Mouse (Mus musculus) ovary, adult 18-20 months (tissue): ENCODE measurements at regions not wholly inside any gene's neighbourhood (a gene's known extent, or its start where the extent isn't known, plus 50 kb on each side); places are given as distances from the start of the nearest gene placed in this dataset.

Experiments used
- DNase-seq: peaks from one replicate; pipeline ENCODE4 v3.0.0; 2022; ENCODE audit warnings: low spot score, mixed read lengths

GRCm38 (mm10) chr3:80256383-80256782 is 372.1 kb downstream of the Fam198b start:
- no peak for DNase-seq

DNA sequence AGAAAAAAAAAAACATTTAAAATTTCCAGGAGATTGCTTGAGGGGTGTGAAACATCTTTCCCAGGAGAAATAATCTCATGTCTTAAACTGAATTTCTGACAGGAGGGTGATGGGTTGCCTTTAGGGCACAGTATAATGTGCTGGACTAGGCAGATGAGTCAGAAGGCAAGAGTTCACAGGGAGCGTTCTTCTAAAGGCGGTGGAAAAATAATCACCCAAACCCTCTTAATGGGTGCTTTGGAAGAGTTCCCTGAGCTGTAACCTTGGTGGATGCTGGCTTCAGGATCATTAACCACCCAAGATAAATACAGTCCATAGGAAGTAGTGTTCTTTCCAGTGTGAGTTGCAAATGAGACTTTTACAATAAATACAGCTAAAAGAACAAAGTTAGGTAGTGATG is 378.8 kb downstream of the Fam198b start:
- no peak for DNase-seq

- DNase-seq, result no peak
These were observed 400.3 kb downstream of the Fam198b start for GRCm38 (mm10) chr3:80284656-80285055.

DNA sequence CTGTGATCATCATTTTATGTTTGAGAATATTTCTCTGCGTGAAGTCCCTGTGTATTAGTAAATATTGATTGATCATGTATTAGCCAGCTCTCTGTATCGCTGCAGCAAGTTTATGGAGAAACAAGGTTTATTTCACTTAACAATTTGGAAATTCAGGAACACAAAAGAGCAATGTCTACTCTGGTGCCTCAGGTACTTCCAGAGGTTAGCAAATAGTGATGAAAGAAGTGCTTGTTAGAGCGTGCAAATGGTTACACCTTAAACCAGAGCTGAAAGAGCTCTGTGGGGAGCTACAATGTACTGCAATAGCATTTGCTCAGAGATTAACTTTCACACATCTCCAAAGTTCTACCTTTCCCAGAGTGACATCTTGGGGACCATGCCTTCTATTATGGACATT is 400.9 kb downstream of the Fam198b start:
- DNase-seq, result no peak

- DNase-seq, result no peak
These were observed 409.2 kb downstream of the Fam198b start for GRCm38 (mm10) chr3:80293485-80293884.

DNA sequence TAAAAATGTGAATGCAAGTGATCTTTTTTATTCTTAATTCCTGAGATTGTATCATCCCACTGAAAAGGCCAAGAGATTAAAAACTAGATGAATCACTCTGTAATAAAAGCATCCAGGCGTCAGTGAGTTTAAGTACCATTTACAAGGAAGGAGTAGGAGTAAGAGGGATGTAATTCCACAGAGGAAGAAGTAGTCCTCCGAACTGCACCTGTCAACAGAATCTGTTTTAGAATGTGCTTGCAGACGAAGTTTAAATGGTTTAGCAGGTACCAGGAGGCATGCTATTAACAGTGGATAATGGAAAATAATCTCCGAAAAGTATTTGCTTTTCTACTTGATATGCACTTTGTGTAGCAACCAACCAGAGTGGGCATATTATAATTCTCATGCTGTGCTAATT is 423.3 kb downstream of the Fam198b start:
- no peak for DNase-seq

- no peak for DNase-seq
These were observed 425.6 kb downstream of the Fam198b start for GRCm38 (mm10) chr3:80309931-80310330.

- DNase-seq, result no peak
These were observed 427.4 kb downstream of the Fam198b start for GRCm38 (mm10) chr3:80311689-80312088.

- no peak for DNase-seq
These were observed 438.0 kb downstream of the Fam198b start for GRCm38 (mm10) chr3:80322291-80322690.

- no peak for DNase-seq
These were observed 440.4 kb downstream of the Fam198b start for GRCm38 (mm10) chr3:80324726-80325125.

- DNase-seq, result no peak
These were observed 447.4 kb downstream of the Fam198b start for GRCm38 (mm10) chr3:80331776-80332175.

DNA sequence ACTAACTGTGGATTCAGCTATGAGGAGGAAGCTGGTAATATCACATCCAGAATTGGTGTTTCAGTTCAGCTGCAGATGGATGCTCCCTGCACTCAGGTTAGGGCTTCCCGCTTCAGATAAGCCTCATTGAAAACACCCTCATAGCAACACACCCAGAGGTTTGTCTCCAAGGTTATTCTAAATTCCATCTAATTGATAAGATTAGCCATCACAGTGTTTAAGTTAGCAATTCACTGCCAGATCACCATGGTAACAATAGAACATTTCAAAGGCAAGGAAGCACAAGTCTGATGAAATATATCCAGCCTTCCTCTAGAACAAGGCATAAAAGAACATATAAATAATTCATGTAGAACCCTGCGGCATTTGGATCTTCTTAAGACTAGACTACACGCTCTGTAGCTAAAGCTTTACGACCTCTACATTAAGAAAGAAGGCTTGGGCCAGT is 450.1 kb downstream of the Fam198b start:
- DNase-seq, result no peak

- no peak for DNase-seq
These were observed 451.9 kb downstream of the Fam198b start for GRCm38 (mm10) chr3:80336123-80336674.

GRCm38 (mm10) chr3:80367972-80368371 is 434.7 kb downstream of the Gria2 start:
- DNase-seq, result no peak

GRCm38 (mm10) chr3:80369214-80369941 is 433.3 kb downstream of the Gria2 start:
- no peak for DNase-seq

GRCm38 (mm10) chr3:80372436-80372835 is 430.2 kb downstream of the Gria2 start:
- DNase-seq, result no peak

- no peak for DNase-seq
These were observed 416.6 kb downstream of the Gria2 start for GRCm38 (mm10) chr3:80385986-80386385.

GRCm38 (mm10) chr3:80396240-80396639 is 406.4 kb downstream of the Gria2 start:
- DNase-seq, result no peak

DNA sequence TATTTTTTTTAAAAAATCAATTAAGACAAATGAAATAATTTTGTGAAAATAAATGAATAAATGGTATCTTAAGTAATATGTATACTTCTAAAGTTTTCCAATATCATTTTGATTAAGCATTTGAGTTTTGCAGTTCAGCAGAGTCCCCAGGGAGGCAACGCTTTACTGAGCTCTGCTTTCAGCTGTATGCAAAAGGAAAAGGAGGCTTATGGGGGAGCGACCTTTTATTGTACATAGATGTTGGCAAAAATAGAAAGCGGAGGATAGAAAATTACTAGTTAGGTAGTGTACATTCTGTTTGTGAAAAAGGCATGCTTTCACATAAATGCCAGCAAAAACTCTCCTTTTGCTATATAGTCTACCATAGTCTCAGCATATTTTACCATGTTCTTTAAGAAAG is 382.2 kb downstream of the Gria2 start:
- DNase-seq, result no peak

DNA sequence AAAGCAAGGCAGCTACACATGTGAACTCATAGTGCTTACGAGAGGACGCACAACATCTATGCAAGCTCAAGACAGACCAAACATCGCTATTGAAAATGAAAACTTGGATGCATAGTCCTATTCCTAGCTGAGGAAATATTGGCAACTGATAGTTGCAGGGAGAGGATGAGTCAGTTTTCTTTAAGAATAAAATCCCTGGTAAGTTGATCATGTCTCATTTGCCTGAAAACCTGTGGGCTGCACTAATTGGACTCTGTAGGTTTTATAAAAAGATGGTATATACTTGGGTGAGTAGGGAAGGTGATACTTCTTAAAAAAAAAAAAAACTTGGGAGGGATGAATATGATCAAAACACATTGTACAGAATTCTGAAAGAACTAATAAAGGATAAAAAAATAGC is 381.2 kb downstream of the Gria2 start:
- DNase-seq, result no peak

DNA sequence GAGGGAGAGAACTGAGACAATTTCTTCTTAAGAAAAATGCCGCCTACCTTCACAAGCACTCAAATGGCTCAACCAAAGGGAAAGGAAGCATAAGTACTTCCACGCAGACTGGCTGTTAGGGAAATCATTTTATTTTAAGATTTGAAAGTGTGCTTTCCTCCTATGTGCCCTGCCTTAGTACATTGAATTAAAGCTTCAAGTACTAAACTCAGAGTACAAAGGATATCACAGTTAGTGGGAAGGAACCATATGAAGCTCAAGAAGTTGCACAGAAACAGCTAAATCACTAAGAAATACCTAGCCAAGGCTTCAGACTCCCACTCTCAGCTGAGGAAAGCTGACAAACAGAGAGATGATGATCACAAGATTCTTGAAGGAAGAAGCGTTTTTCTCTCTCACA is 380.5 kb downstream of the Gria2 start:
- DNase-seq, result no peak

DNA sequence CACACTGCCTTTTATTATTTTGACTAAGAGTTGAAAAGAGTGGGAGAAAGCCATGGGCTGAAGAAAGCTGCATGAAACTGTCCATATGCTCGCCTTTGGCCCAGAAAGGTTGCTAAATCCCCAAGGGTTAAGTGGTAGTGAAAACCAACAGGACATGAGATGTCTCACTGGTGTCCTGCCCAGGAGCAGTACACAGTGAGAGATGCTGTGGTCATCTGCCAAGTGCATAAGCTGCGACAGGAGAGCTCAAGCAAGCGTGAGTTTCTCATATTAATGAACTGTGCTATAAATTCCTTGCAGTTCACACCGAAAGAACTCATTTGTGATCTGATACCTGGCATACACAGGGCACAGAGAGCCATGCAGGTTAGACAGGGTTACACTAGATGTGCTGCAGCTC is 380.0 kb downstream of the Gria2 start:
- no peak for DNase-seq
